Mouse (Mus musculus) hindbrain, embryonic 14.5 days (tissue): ENCODE results near the gene Kctd19. TPM values are rescaled to one million over a fixed set of nuclear protein-coding genes. Genes with fewer than 3 reads are reported as not detected.
A peak's percentile ranks its signal among the peaks of the same experiment; 100 is the strongest.

Source experiments
- ATAC-seq: fragments of 200-750 bp; cut with Nextera tagmentation; 2 replicates; pipeline ENCODE4 v1.8.0; 2017; ENCODE audit warnings: moderate number of reproducible peaks, mild to moderate bottlenecking, moderate TSS enrichment, moderate library complexity; ENCODE audit not compliant: low FRiP score
- DNase-seq: peaks from one replicate; pipeline ENCODE4 v3.0.0-alpha.2; 2015; ENCODE audit warnings: low spot score
- H3K27ac ChIP-seq: fragments of 300-500 bp; sonication (generic); 2 replicates; pipeline ENCODE4 v1.5.1; 2014; ENCODE audit warnings: mild to moderate bottlenecking, moderate library complexity
- H3K27me3 ChIP-seq: fragments of 300-500 bp; sonication (generic); 2 replicates; pipeline ENCODE4 v1.6.1; 2014; ENCODE audit warnings: mild to moderate bottlenecking, low read length, mixed read lengths; ENCODE audit not compliant: control insufficient read depth, insufficient read depth
- H3K36me3 ChIP-seq: fragments of 300-500 bp; sonication (generic); replicated peaks from 2 replicates; pipeline ENCODE4 v1.6.1; 2014; ENCODE audit not compliant: control insufficient read depth, insufficient read depth
- H3K4me1 ChIP-seq: fragments of 300-500 bp; sonication (generic); replicated peaks from 2 replicates; pipeline ENCODE4 v1.6.1; 2014; ENCODE audit warnings: antibody characterized with exemption, low read length, mixed read lengths; ENCODE audit not compliant: control insufficient read depth, insufficient read depth
- H3K4me2 ChIP-seq: fragments of 300-500 bp; sonication (generic); replicated peaks from 2 replicates; pipeline ENCODE4 v1.6.1; 2014; ENCODE audit warnings: mild to moderate bottlenecking, moderate library complexity
- H3K4me3 ChIP-seq: fragments of 300-500 bp; sonication (generic); replicated peaks from 2 replicates; pipeline ENCODE4 v1.5.1; 2014; ENCODE audit warnings: mild to moderate bottlenecking, low read length
- H3K9ac ChIP-seq: fragments of 300-500 bp; sonication (generic); 2 replicates; pipeline ENCODE4 v1.6.1; 2014
- H3K9me3 ChIP-seq: fragments of 300-500 bp; sonication (generic); 2 replicates; pipeline ENCODE4 v1.6.1; 2016; ENCODE audit warnings: low read length; ENCODE audit not compliant: control insufficient read depth
- WGBS: fragments of 180-500 bp; shearing (Covaris S2); extraction: QIAGEN DNeasy Blood & Tissue Kit; methylation state at CpG from one replicate; pipeline ENCODE4 v1.1.7; 2014; 5-methylcytosine and 5-hydroxymethylcytosine counted together
- polyA plus RNA-seq: library from polyadenylated mRNA; unstranded; fragments of >200 nt; fragmentation: Nextera tagmentation; extraction: Ambion mirVana; gene quantifications from 2 replicates; pipeline ENCODE4 v1.2.1, GENCODE M21; 2014

The Kctd19 gene
- polyA plus RNA-seq, 1 experiment from 2014 or later, result not detected

- Histone ChIP-seq H3K4me2 (no peak overlapping the region), H3K36me3 (peaks cover 16% of the 10 kb centered on the region; the same call in 1 of the 2 replicates), H3K4me1 (peaks cover 2% of the 10 kb centered on the region; the same call in 1 of the 2 replicates), H3K27me3 (no peaks in the 10 kb centered on the region), H3K9me3 (no peaks in the 10 kb centered on the region), H3K9ac (no peak overlapping the region), H3K27ac (no peak overlapping the region), H3K4me3 (no peak overlapping the region)
- DNase-seq, result no peak
- WGBS, result 53% methylated on average over 26 of the region's 26 CpGs
- ATAC-seq, result no peak
These were observed 57.9 kb downstream of the Kctd19 start for GRCm38 (mm10) chr8:105355179-105356024.

GRCm38 (mm10) chr8:105354549-105354948 lies 58.8 kb downstream of the Kctd19 start:
- Histone ChIP-seq H3K4me2 (no peak overlapping the region), H3K4me3 (no peak overlapping the region), H3K9ac (no peak overlapping the region), H3K36me3 (peaks cover 16% of the 10 kb centered on the region; the same call in 1 of the 2 replicates), H3K27me3 (no peaks in the 10 kb centered on the region), H3K9me3 (no peaks in the 10 kb centered on the region), H3K27ac (no peak overlapping the region), H3K4me1 (peaks cover 5% of the 10 kb centered on the region; the same call in 1 of the 2 replicates)
- 92% methylated on average over 4 of the region's 4 CpGs for WGBS
- DNase-seq (no peak), ATAC-seq (no peak)

- Histone ChIP-seq H3K9me3 (no peaks in the 10 kb centered on the region), H3K27me3 (no peaks in the 10 kb centered on the region), H3K4me3 (no peak overlapping the region), H3K27ac (no peak overlapping the region), H3K4me1 (peaks cover 5% of the 10 kb centered on the region; the same call in 1 of the 2 replicates), H3K9ac (no peak overlapping the region), H3K36me3 (peaks cover 16% of the 10 kb centered on the region; the same call in 1 of the 2 replicates), H3K4me2 (no peak overlapping the region)
- DNase-seq (no peak), ATAC-seq (no peak)
- 82% methylated on average over 8 of the region's 8 CpGs for WGBS
These were observed 59.6 kb downstream of the Kctd19 start for GRCm38 (mm10) chr8:105353583-105354135.

- H3K4me2 ChIP-seq, result peak overlapping the region; percentile 98
- H3K9ac ChIP-seq, result peak overlapping the region; percentile 79
- no peaks in the 10 kb centered on the region; the same call in 1 of the 2 replicates for H3K36me3 ChIP-seq
- 36% methylated on average over 7 of the region's 7 CpGs for WGBS
- H3K27me3 ChIP-seq, result peaks cover 15% of the 10 kb centered on the region; the same call in 1 of the 2 replicates
- H3K27ac ChIP-seq, result 0 out of 2 replicates have a peak overlapping the region, but pooled peaks have one; percentile 63
- H3K4me1 ChIP-seq, result peaks cover 9% of the 10 kb centered on the region; the same call in 1 of the 2 replicates
- H3K9me3 ChIP-seq, result no peaks in the 10 kb centered on the region
- H3K4me3 ChIP-seq, result peak overlapping the region; percentile 74
- DNase-seq, result no peak
- ATAC-seq, result no peak
These were observed 63.1 kb downstream of the Kctd19 start for GRCm38 (mm10) chr8:105350186-105350585.

GRCm38 (mm10) chr8:105349096-105349771 lies 64.1 kb downstream of the Kctd19 start:
- peak overlapping the region; percentile 79 for H3K9ac ChIP-seq
- WGBS, result under 1% methylated on average over 37 of the region's 48 CpGs
- DNase-seq (peak; percentile 57), ATAC-seq (peak; percentile 18)
- H3K4me1 ChIP-seq, result peaks cover 9% of the 10 kb centered on the region; the same call in 1 of the 2 replicates
- H3K27me3 ChIP-seq, result peaks cover 15% of the 10 kb centered on the region; the same call in 1 of the 2 replicates
- peak overlapping the region; percentile 63 for H3K27ac ChIP-seq
- peak overlapping the region; percentile 98 for H3K4me2 ChIP-seq
- no peaks in the 10 kb centered on the region for H3K9me3 ChIP-seq
- no peaks in the 10 kb centered on the region for H3K36me3 ChIP-seq
- peak overlapping the region; percentile 74 for H3K4me3 ChIP-seq

- peaks cover 9% of the 10 kb centered on the region; the same call in 1 of the 2 replicates for H3K4me1 ChIP-seq
- DNase-seq (peak; percentile 72), ATAC-seq (peak; percentile 4)
- H3K9me3 ChIP-seq, result no peaks in the 10 kb centered on the region
- H3K27me3 ChIP-seq, result peaks cover 15% of the 10 kb centered on the region; the same call in 1 of the 2 replicates
- WGBS, result under 1% methylated on average over 34 of the region's 34 CpGs
- H3K36me3 ChIP-seq, result no peaks in the 10 kb centered on the region
- H3K4me2 ChIP-seq, result peak within 1 kb of the TSS; percentile 98
- peak within 1 kb of the TSS; percentile 74 for H3K4me3 ChIP-seq
- H3K9ac ChIP-seq, result peak within 1 kb of the TSS; percentile 79
- H3K27ac ChIP-seq, result peak within 1 kb of the TSS; percentile 63
These were observed 64.7 kb downstream of the Kctd19 start, which contains the start of gene Slc9a5 for GRCm38 (mm10) chr8:105348450-105349095. Gene Slc9a5 (plus strand): TSS chr8:105348843.

- peak; percentile 87 for ATAC-seq
- under 1% methylated on average over 53 of the region's 53 CpGs for WGBS
These were observed 65.7 kb downstream of the Kctd19 start, which contains the start of gene Fhod1 for GRCm38 (mm10) chr8:105347428-105348221. Gene Fhod1 (minus strand): TSS chr8:105347953.

More at GRCm38 (mm10) chr8:105347428-105348221, 65.7 kb downstream of the Kctd19 start, which contains the start of gene Fhod1:
- peak within 1 kb of the TSS; percentile 63 for H3K27ac ChIP-seq
- peaks cover 9% of the 10 kb centered on the region; the same call in 1 of the 2 replicates for H3K4me1 ChIP-seq
- DNase-seq, result peak; percentile 85
- peak within 1 kb of the TSS; percentile 98 for H3K4me2 ChIP-seq
- peak within 1 kb of the TSS; percentile 74 for H3K4me3 ChIP-seq
- H3K36me3 ChIP-seq, result no peaks in the 10 kb centered on the region
- H3K9ac ChIP-seq, result peak within 1 kb of the TSS; percentile 79
- H3K27me3 ChIP-seq, result peaks cover 15% of the 10 kb centered on the region; the same call in 1 of the 2 replicates
- H3K9me3 ChIP-seq, result no peaks in the 10 kb centered on the region
